Mouse (Mus musculus) testis, adult 2 months (tissue): ENCODE results near the gene Rgl2. TPM values are rescaled to one million over a fixed set of nuclear protein-coding genes. Genes with fewer than 3 reads are reported as not detected.
A peak's percentile ranks its signal among the peaks of the same experiment; 100 is the strongest.

ENCODE experiments used
- H3K27ac ChIP-seq: fragments of 200-500 bp; 2 replicates; pipeline ENCODE4 v1.5.1; 2012; ENCODE audit warnings: low read depth, low read length; ENCODE audit not compliant: control insufficient read depth, insufficient read depth
- H3K27me3 ChIP-seq: fragments of 200-500 bp; 2 replicates; pipeline ENCODE4 v1.6.1; 2012; ENCODE audit warnings: mild to moderate bottlenecking, low read length, moderate library complexity; ENCODE audit not compliant: control insufficient read depth, insufficient read depth
- H3K36me3 ChIP-seq: fragments of 200-500 bp; 2 replicates; pipeline ENCODE4 v1.6.1; 2012; ENCODE audit warnings: mild to moderate bottlenecking, low read length; ENCODE audit not compliant: control insufficient read depth, insufficient read depth
- H3K4me1 ChIP-seq: fragments of 200-500 bp; 2 replicates; pipeline ENCODE4 v1.6.1; 2012; ENCODE audit warnings: low read length; ENCODE audit not compliant: control insufficient read depth, insufficient read depth
- H3K4me3 ChIP-seq: fragments of 200-500 bp; 2 replicates; pipeline ENCODE4 v1.5.1; 2012; ENCODE audit warnings: low read depth, mild to moderate bottlenecking, low read length, moderate library complexity, mixed read lengths; ENCODE audit not compliant: control insufficient read depth
- CTCF ChIP-seq: fragments of 200-500 bp; IDR thresholded peaks from 2 replicates; pipeline ENCODE4 v1.5.1; 2012; ENCODE audit warnings: low read depth, mild to moderate bottlenecking, inconsistent platforms, low read length, moderate library complexity; ENCODE audit not compliant: control insufficient read depth, insufficient read depth, insufficient replicate concordance
- POLR2A ChIP-seq: fragments of 200-500 bp; IDR thresholded peaks from 2 replicates; pipeline ENCODE4 v1.6.1; 2012; ENCODE audit warnings: low read depth, mild to moderate bottlenecking, inconsistent platforms, low read length, moderate library complexity; ENCODE audit not compliant: control insufficient read depth
- polyA plus RNA-seq: library from polyadenylated mRNA; depleted of rRNA; stranded (reverse); fragments of >200 nt; gene quantifications from 2 replicates; pipeline ENCODE4 v1.2.3, GENCODE M21; 2012

Rgl2 gene
- polyA plus RNA-seq, 1 experiment: 93.0 TPM

DNA sequence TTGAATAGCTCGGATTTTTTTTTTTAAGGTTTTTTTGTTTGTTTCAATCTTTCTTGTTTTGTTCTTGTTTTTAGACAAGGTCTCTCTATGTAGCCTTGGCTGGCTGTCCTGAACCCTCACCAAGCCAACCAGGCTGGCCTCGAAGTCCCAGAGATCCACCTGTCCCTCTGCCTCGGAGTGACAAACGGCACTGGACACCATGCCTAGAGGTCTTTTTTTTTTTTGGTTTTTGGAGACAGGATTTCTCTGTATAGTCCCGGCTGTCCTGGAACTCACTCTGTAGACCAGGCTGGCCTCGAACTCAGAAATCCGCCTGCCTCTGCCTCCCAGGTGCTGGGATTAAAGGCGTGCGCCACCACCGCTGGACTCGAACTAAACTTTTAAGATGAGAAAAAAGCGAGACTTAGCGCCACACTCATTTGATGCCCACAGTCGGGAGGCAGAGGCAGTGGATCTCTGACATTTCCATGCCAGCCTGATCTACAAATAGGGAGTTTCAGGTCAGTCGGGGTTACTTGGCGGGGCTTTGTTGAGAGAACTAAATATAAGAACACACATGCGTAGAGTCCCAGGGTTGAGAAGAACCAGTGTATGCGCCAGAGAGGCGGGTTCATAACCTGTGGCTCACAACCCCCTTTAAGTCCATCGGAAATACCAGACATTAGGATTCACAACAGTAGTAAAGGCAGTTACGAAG, 944 bp upstream of the Rgl2 start:
- Histone ChIP-seq H3K27ac (no peak overlapping the region), H3K36me3 (no peaks in the 10 kb centered on the region), H3K27me3 (no peaks in the 10 kb centered on the region), H3K4me1 (peaks cover 10% of the 10 kb centered on the region), H3K4me3 (peak overlapping the region; percentile 78)
- TF ChIP-seq CTCF (no peak), POLR2A (no peak)

- Histone ChIP-seq H3K27ac (no peak overlapping the region), H3K4me3 (peak overlapping the region; percentile 82), H3K4me1 (peaks cover 10% of the 10 kb centered on the region), H3K27me3 (no peaks in the 10 kb centered on the region), H3K36me3 (no peaks in the 10 kb centered on the region)
- TF ChIP-seq POLR2A: no peak
These were observed 1.2 kb downstream of the Rgl2 start for GRCm38 (mm10) chr17:33930280-33931158.

DNA sequence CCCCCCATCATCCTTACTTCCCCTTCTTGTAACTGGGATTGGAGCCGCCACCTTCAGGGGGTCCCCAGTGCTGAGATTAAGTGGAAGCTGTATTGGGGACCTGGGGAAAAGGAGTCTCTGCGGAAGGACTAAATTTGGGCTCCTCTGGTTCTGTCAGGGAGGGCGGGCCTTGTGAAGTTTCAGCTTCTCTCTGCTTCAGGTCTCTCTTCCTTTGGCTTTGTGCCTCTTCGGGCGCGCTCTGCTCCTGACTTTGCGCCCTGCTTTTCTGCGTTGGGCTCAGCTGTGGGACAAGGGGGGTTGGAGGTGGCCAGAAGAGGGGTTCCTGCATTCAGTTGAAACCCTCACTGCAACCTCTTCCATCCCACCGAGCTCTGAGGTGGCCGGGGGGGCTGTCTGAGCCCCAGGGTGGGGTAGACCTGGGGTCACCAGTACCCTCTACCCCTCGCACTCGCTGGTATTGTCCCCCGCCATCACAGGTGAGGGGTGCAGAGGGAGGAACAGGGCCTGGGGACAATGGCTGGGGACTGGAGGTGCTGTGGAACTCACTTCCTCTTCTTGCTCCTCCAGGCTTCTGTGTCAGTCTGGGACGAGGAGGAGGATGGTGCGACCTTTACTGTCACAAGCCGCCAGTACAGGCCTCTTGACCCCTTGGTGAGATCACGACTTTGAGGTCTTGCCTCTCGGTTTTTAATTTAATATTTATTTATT, 2.0 kb downstream of the Rgl2 start:
- TF ChIP-seq POLR2A: no peak
- H3K4me1 ChIP-seq: peaks cover 10% of the 10 kb centered on the region
- no peaks in the 10 kb centered on the region for H3K27me3 ChIP-seq
- H3K27ac ChIP-seq: no peak overlapping the region
- H3K36me3 ChIP-seq: no peaks in the 10 kb centered on the region
- H3K4me3 ChIP-seq: peak overlapping the region; percentile 82

DNA sequence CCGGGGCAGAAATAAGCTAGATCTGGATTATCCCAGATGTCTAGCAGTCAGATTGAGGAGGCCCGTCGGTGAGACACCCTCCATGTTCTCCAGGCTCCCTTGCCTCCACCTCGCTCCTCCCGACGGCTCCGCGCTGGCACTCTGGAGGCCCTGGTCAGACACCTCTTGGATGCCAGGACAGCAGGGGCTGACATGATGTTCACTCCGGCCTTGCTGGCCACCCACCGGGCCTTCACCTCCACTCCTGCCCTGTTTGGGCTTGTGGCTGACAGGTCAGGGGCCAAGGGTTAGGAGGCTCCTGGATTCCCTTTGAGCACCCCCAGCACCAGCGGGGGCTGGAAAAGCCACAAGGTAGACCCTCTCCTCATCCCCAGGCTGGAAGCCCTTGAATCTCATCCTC, 2.6 kb downstream of the Rgl2 start:
- no peak for TF ChIP-seq CTCF
- no peak for TF ChIP-seq POLR2A
- peaks cover 10% of the 10 kb centered on the region for H3K4me1 ChIP-seq
- no peak overlapping the region for H3K27ac ChIP-seq
- H3K4me3 ChIP-seq: no peak overlapping the region
- no peaks in the 10 kb centered on the region for H3K36me3 ChIP-seq
- H3K27me3 ChIP-seq: no peaks in the 10 kb centered on the region

DNA sequence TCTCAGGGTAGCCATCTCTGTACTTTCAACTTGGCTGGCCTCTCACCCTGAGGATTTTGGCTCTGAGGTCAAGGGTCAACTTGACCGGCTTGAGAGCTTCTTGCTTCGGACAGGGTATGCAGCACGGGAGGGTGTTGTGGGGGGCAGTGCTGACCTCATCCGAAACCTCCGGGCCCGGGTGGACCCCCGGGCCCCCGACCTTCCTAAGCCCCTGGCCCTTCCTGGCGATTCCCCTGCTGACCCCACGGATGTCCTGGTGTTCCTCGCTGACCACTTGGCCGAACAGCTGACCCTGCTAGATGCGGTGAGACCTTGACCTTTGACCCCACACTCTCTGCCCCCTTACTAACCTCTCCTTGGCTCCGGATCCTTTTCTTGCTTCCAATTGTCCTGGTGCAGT, 3.1 kb downstream of the Rgl2 start:
- TF ChIP-seq CTCF (no peak), POLR2A (no peak)
- Histone ChIP-seq H3K36me3 (no peaks in the 10 kb centered on the region), H3K4me1 (peaks cover 10% of the 10 kb centered on the region), H3K27me3 (no peaks in the 10 kb centered on the region), H3K27ac (no peak overlapping the region), H3K4me3 (no peak overlapping the region)

- Histone ChIP-seq H3K27ac (no peak overlapping the region), H3K36me3 (no peaks in the 10 kb centered on the region), H3K27me3 (no peaks in the 10 kb centered on the region), H3K4me1 (peaks cover 10% of the 10 kb centered on the region), H3K4me3 (no peak overlapping the region)
- no peak for TF ChIP-seq CTCF
These were observed 3.6 kb downstream of the Rgl2 start for GRCm38 (mm10) chr17:33932970-33933369.

GRCm38 (mm10) chr17:33935422-33936055, 6.2 kb downstream of the Rgl2 start:
- TF ChIP-seq CTCF (no peak), POLR2A (no peak)

More at GRCm38 (mm10) chr17:33935422-33936055, 6.2 kb downstream of the Rgl2 start:
- Histone ChIP-seq H3K27ac (no peak overlapping the region), H3K36me3 (no peaks in the 10 kb centered on the region), H3K4me1 (peaks cover 20% of the 10 kb centered on the region), H3K27me3 (no peaks in the 10 kb centered on the region), H3K4me3 (no peak overlapping the region)
